ENCODE assay signal across 8 mouse cellular contexts in the genomic region with DNA sequence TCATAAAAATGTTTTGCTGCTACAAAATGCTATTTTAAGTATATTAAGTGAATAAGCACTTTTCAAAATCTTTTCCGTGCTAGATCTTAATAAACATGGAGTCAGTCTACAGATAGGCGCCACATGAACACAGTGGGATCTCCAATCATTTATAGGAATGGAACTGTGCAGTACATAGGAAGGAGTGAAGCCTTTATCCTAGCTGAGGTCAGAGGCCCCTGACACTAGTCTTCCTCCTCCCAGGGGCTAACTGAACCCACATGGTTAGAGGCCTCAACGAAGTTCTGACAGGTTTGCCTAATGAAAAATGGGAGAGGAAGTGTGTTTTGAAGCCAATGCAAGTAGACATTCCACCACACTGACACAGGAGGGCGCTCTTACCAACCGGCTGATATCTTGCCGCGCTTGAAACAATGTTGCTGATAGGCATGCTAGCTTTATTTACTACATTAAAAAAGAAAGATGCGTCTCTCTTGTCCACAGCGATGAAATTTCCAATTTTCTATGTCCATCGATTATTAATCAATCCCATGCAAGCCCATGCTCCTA. TPM values are rescaled to one million over a fixed set of nuclear protein-coding genes. Genes with fewer than 3 reads are reported as not detected.
DNase-seq lines count a peak whose midpoint lies in the region.

No protein-coding gene starts in this region.

- DNase-seq in CD8-positive naive resting alpha-beta T cell, adult 2 months (ENCODE audit: low read depth in 2 of 2, low spot score in 2 of 2): peak; percentile 40 to 63
- peak; percentile 56 for DNase-seq in T-cell, adult 2 months (ENCODE audit: low spot score)
- peak; percentile 68 to 79 for DNase-seq in cerebellum, postnatal 36 days
- DNase-seq in gastrocnemius, postnatal 25 days: peak; percentile 23
- DNase-seq in kidney, postnatal 4 days: peak; percentile 79 to 85
- peak; percentile 87 for DNase-seq in lung, postnatal 10 days
- DNase-seq in right cerebral cortex, postnatal 14 days: peak; percentile 69
- peak; percentile 65 to 77 for DNase-seq in urinary bladder, postnatal 36 days (ENCODE audit: low spot score in 2 of 2)

RNA-seq across cellular contexts. Expression of a gene that starts 32.3 kb away (rescaled TPM):
- 100 to 1,000 TPM; 222 to 266 TPM for total RNA-seq in gastrocnemius, postnatal 25 days (2021)

RNA-seq across cellular contexts. Expression of a gene that starts 58.5 kb away (rescaled TPM):
- total RNA-seq in gastrocnemius, postnatal 25 days (2021): under 1 TPM in 1 of 2 experiments, not detected in 1; 0.56 TPM

Comparison
In these comparisons a context has a peak if more than half of its experiments do, and no peak if none do; other contexts are left out.
1. Peak in every context shown above with its lines: DNase-seq.
2. DNase-seq: peak in every context shown above with its lines; median percentile 87 in lung, postnatal 10 days; 82 in kidney, postnatal 4 days; 74 in cerebellum, postnatal 36 days; 71 in urinary bladder, postnatal 36 days; 69 in right cerebral cortex, postnatal 14 days; 56 in T-cell, adult 2 months; 52 in CD8-positive naive resting alpha-beta T cell, adult 2 months; 23 in gastrocnemius, postnatal 25 days.